Mouse (Mus musculus) midbrain, postnatal 0 days (tissue): ENCODE data around the gene Syt16. TPM values are rescaled to one million over a fixed set of nuclear protein-coding genes. Genes with fewer than 3 reads are reported as not detected.

Source experiments
- ATAC-seq: fragments of 200-750 bp; cut with Nextera tagmentation; 2 replicates; pipeline ENCODE4 v1.8.0; 2017; ENCODE audit warnings: moderate number of reproducible peaks, mild to moderate bottlenecking, moderate TSS enrichment, moderate library complexity; ENCODE audit not compliant: low FRiP score
- DNase-seq: peaks from one replicate; pipeline ENCODE4 v3.0.0-alpha.2; 2015; ENCODE audit warnings: low spot score
- H3K27ac ChIP-seq: fragments of 300-500 bp; sonication (generic); 2 replicates; pipeline ENCODE4 v1.5.1; 2014; ENCODE audit warnings: low read depth, mild to moderate bottlenecking, low read length, mixed read lengths
- H3K27me3 ChIP-seq: fragments of 300-500 bp; sonication (generic); 2 replicates; pipeline ENCODE4 v1.6.1; 2014; ENCODE audit warnings: low read length, control low read depth, mixed read lengths; ENCODE audit not compliant: insufficient read depth
- H3K36me3 ChIP-seq: fragments of 300-500 bp; sonication (generic); 2 replicates; pipeline ENCODE4 v1.6.1; 2014; ENCODE audit warnings: low read length, control low read depth, mixed read lengths; ENCODE audit not compliant: insufficient read depth
- H3K4me1 ChIP-seq: fragments of 300-500 bp; sonication (generic); 2 replicates; pipeline ENCODE4 v1.6.1; 2014; ENCODE audit warnings: mild to moderate bottlenecking, control low read depth, antibody characterized with exemption, low read length, mixed read lengths; ENCODE audit not compliant: insufficient read depth
- H3K4me2 ChIP-seq: fragments of 300-500 bp; sonication (generic); 2 replicates; pipeline ENCODE4 v1.6.1; 2014; ENCODE audit warnings: low read depth, mild to moderate bottlenecking, low read length, mixed read lengths; ENCODE audit not compliant: poor library complexity, severe bottlenecking
- H3K4me3 ChIP-seq: fragments of 300-500 bp; sonication (generic); 2 replicates; pipeline ENCODE4 v1.5.1; 2014; ENCODE audit warnings: low read depth, mild to moderate bottlenecking, low read length, moderate library complexity
- H3K9ac ChIP-seq: fragments of 300-500 bp; sonication (generic); replicated peaks from 2 replicates; pipeline ENCODE4 v1.6.1; 2014; ENCODE audit warnings: mild to moderate bottlenecking, low read length, moderate library complexity, mixed read lengths; ENCODE audit not compliant: poor library complexity, severe bottlenecking
- H3K9me3 ChIP-seq: fragments of 300-500 bp; sonication (generic); 2 replicates; pipeline ENCODE4 v1.6.1; 2016; ENCODE audit warnings: low read length, control low read depth
- CTCF ChIP-seq: IDR thresholded peaks from 2 replicates; pipeline ENCODE4 v1.5.1; 2016; ENCODE audit warnings: antibody characterized with exemption, mild to moderate bottlenecking
- WGBS: fragments of 180-500 bp; shearing (Covaris S2); extraction: QIAGEN DNeasy Blood & Tissue Kit; methylation state at CpG from one replicate; pipeline ENCODE4 v1.1.7; 2014; 5-methylcytosine and 5-hydroxymethylcytosine counted together
- polyA plus RNA-seq: library from polyadenylated mRNA; unstranded; fragments of >200 nt; fragmentation: Nextera tagmentation; extraction: Ambion mirVana; gene quantifications from 2 replicates; pipeline ENCODE4 v1.2.1, GENCODE M21; 2015
- total RNA-seq: library from RNA; depleted of rRNA; stranded (reverse); fragments of >200 nt; gene quantifications from 2 replicates; pipeline ENCODE4 v1.2.3, GENCODE M21; 2014

Syt16 gene
- total and polyA plus RNA-seq, 2 experiments from 2014 or later, result 77.3 to 95.2 TPM

GRCm38 (mm10) chr12:73996906-73997296 lies 560 bp upstream of the Syt16 start:
- Histone ChIP-seq H3K36me3 (no peaks in the 10 kb centered on the region), H3K27ac (peak overlapping the region; percentile 85), H3K4me3 (peak overlapping the region; percentile 64), H3K9ac (peak overlapping the region; percentile 84), H3K4me1 (peaks cover 7% of the 10 kb centered on the region; the same call in 1 of the 2 replicates), H3K27me3 (no peaks in the 10 kb centered on the region), H3K4me2 (peak overlapping the region; percentile 74), H3K9me3 (no peaks in the 10 kb centered on the region)
- WGBS, result 45% methylated on average over 12 of the region's 12 CpGs
- ATAC-seq, result no peak
- peak; percentile 64 for DNase-seq
- no peak; the same call in 1 of the 2 replicates for TF ChIP-seq CTCF

GRCm38 (mm10) chr12:73998128-73998456 lies 631 bp downstream of the Syt16 start:
- Histone ChIP-seq H3K4me2 (peak overlapping the region; percentile 74), H3K4me1 (peaks cover 7% of the 10 kb centered on the region; the same call in 1 of the 2 replicates), H3K27me3 (no peaks in the 10 kb centered on the region), H3K9me3 (no peaks in the 10 kb centered on the region), H3K4me3 (peak overlapping the region; percentile 64), H3K9ac (peak overlapping the region; percentile 84), H3K27ac (peak overlapping the region; percentile 85), H3K36me3 (no peaks in the 10 kb centered on the region)
- WGBS, result 29% methylated on average over 5 of the region's 5 CpGs
- peak; percentile 12 for DNase-seq
- ATAC-seq, result peak; percentile 52; the same call in 1 of the 2 replicates
- peak; percentile 0; the same call in 1 of the 2 replicates for TF ChIP-seq CTCF

GRCm38 (mm10) chr12:74002449-74002848 lies 5.0 kb downstream of the Syt16 start:
- H3K4me1 ChIP-seq, result no peaks in the 10 kb centered on the region; the same call in 1 of the 2 replicates
- H3K9me3 ChIP-seq, result no peaks in the 10 kb centered on the region
- DNase-seq (no peak), ATAC-seq (no peak)
- H3K27ac ChIP-seq, result no peak overlapping the region
- no peak for TF ChIP-seq CTCF
- H3K4me2 ChIP-seq, result no peak overlapping the region
- WGBS, result 94% methylated on average over 9 of the region's 9 CpGs
- H3K36me3 ChIP-seq, result no peaks in the 10 kb centered on the region
- no peaks in the 10 kb centered on the region for H3K27me3 ChIP-seq
- no peak overlapping the region for H3K9ac ChIP-seq
- H3K4me3 ChIP-seq, result no peak overlapping the region

- ATAC-seq (no peak), DNase-seq (peak; percentile 48)
- TF ChIP-seq CTCF, result peak; percentile 79
- Histone ChIP-seq H3K27ac (no peak overlapping the region), H3K4me3 (no peak overlapping the region), H3K9me3 (no peaks in the 10 kb centered on the region), H3K27me3 (no peaks in the 10 kb centered on the region), H3K36me3 (no peaks in the 10 kb centered on the region), H3K9ac (no peak overlapping the region), H3K4me2 (no peak overlapping the region), H3K4me1 (no peaks in the 10 kb centered on the region)
- WGBS, result 24% methylated on average over 8 of the region's 8 CpGs
These were observed 12.0 kb downstream of the Syt16 start for GRCm38 (mm10) chr12:74009448-74009911.

- TF ChIP-seq CTCF, result peak; percentile 97
- no peaks in the 10 kb centered on the region for H3K27me3 ChIP-seq
- 1% methylated on average over 6 of the region's 6 CpGs for WGBS
- peak; percentile 81 for DNase-seq
- H3K4me2 ChIP-seq, result no peak overlapping the region
- H3K9me3 ChIP-seq, result no peaks in the 10 kb centered on the region
- H3K36me3 ChIP-seq, result no peaks in the 10 kb centered on the region; the same call in 1 of the 2 replicates
- no peak overlapping the region for H3K4me3 ChIP-seq
- peak; percentile 68; the same call in 1 of the 2 replicates for ATAC-seq
- H3K27ac ChIP-seq, result no peak overlapping the region
- H3K9ac ChIP-seq, result no peak overlapping the region
- H3K4me1 ChIP-seq, result no peaks in the 10 kb centered on the region
These were observed 16.3 kb downstream of the Syt16 start for GRCm38 (mm10) chr12:74013739-74014138.

GRCm38 (mm10) chr12:74014739-74015270 lies 17.3 kb downstream of the Syt16 start:
- WGBS, result 67% methylated on average over 7 of the region's 7 CpGs
- Histone ChIP-seq H3K9me3 (no peaks in the 10 kb centered on the region), H3K27ac (no peak overlapping the region), H3K4me3 (no peak overlapping the region), H3K4me1 (no peaks in the 10 kb centered on the region), H3K4me2 (no peak overlapping the region), H3K27me3 (no peaks in the 10 kb centered on the region), H3K36me3 (no peaks in the 10 kb centered on the region; the same call in 1 of the 2 replicates), H3K9ac (no peak overlapping the region)
- TF ChIP-seq CTCF, result peak; percentile 56
- ATAC-seq, result no peak
- no peak for DNase-seq
